In genomic region chr7:84651303-84651986, GRCm38 (mm10) we compare ENCODE assay signal across 16 mouse cellular contexts. TPM values are rescaled to one million over a fixed set of nuclear protein-coding genes. Genes with fewer than 3 reads are reported as not detected.
DNase-seq lines count a peak whose midpoint lies in the region; ATAC-seq and TF ChIP-seq lines count a peak whose summit lies in the region.
"Had no signal": no experiment of that assay in that cellular context is flagged by ENCODE, and none has a peak within 500 bp of the region (broad histone marks: within the 10 kb centered on the region; RNA-seq: fewer than 3 reads in every experiment).

No protein-coding gene starts in this region.

- no peak overlapping the region for H3K4me2 ChIP-seq in lung, postnatal 0 days (replicated peaks; ENCODE audit: low read depth, low read length)
- peak overlapping the region; percentile 81 for H3K4me2 ChIP-seq in liver, embryonic 14.5 days (ENCODE audit: low read depth)
- H3K4me2 ChIP-seq: heart, embryonic 15.5 days; hindbrain, embryonic 14.5 days; neural tube, embryonic 15.5 days had no signal

- no peak for DNase-seq in lung, postnatal 0 days (ENCODE audit: low spot score)
- no peak for DNase-seq in lung, postnatal 25 days (ENCODE audit: low spot score)
- DNase-seq in c-Kit-positive CD71-positive TER-119-negative erythroid progenitor cells, embryonic 14.5 days (ENCODE audit: low read depth) = peak; percentile 77
- DNase-seq in liver, embryonic 14.5 days (ENCODE audit: low read depth in 3 of 3, low spot score in 3 of 3) = peak; percentile 89 to 94 (median 90)
- peak; percentile 15 for DNase-seq in yolk sac, embryonic 10.5 days (ENCODE audit: low spot score)
- no peak for DNase-seq in T-cell, adult 2 months (ENCODE audit: low spot score)
- DNase-seq in kidney, postnatal 36 days = no peak
- DNase-seq: adrenal gland, adult 2 months; cerebellum, adult 8-10 months; kidney, postnatal 10 days; lung, adult 2 months; right cerebral cortex, postnatal 4 days; thymus, postnatal 36 days had no signal

- no peaks in the 10 kb centered on the region for H3K36me3 ChIP-seq in lung, postnatal 0 days (ENCODE audit: insufficient read depth, low read length)
- no peaks in the 10 kb centered on the region for H3K36me3 ChIP-seq in liver, embryonic 14.5 days (replicated peaks; ENCODE audit: control insufficient read depth, insufficient read depth, low read depth)
- H3K36me3 ChIP-seq: heart, embryonic 15.5 days; neural tube, embryonic 15.5 days had no signal

- H3K4me1 ChIP-seq in lung, postnatal 0 days (ENCODE audit: insufficient read depth, low read depth, low read length) = no peaks in the 10 kb centered on the region
- peaks cover 48 to 58% of the 10 kb centered on the region in 2 experiments for H3K4me1 ChIP-seq in liver, embryonic 14.5 days (replicated peaks; ENCODE audit: control insufficient read depth in 2 of 2, insufficient read depth in 2 of 2, low read length in 1 of 2)
- H3K4me1 ChIP-seq: neural tube, embryonic 15.5 days had no signal

- H3K27ac ChIP-seq in lung, postnatal 0 days (ENCODE audit: low read length) = no peak overlapping the region
- peak overlapping the region; percentile 98 for H3K27ac ChIP-seq in liver, embryonic 14.5 days
- H3K27ac ChIP-seq: heart, embryonic 15.5 days; hindbrain, embryonic 14.5 days; neural tube, embryonic 15.5 days had no signal

- WGBS in lung, postnatal 0 days = 93% methylated on average over 4 of the region's 4 CpGs
- WGBS in liver, embryonic 14.5 days (ENCODE audit: insufficient replicate concordance) = 14% methylated on average over 4 of the region's 4 CpGs

- H3K4me3 ChIP-seq in lung, postnatal 0 days (ENCODE audit: low read depth, low read length) = no peak overlapping the region
- peak overlapping the region in 1 of 2 experiments; percentile 33; a peak in 2 of 4 replicates for H3K4me3 ChIP-seq in liver, embryonic 14.5 days (ENCODE audit: insufficient read depth in 1 of 2, low read depth in 2 of 2, low read length in 2 of 2)
- H3K4me3 ChIP-seq: heart, embryonic 15.5 days; neural tube, embryonic 15.5 days had no signal

- ATAC-seq in lung, postnatal 0 days = 0 out of 2 replicates have a peak, but pooled peaks have one; percentile 26
- ATAC-seq in liver, embryonic 14.5 days (ENCODE audit: insufficient read depth) = peak; percentile 100

- H3K9ac ChIP-seq in lung, postnatal 0 days (replicated peaks; ENCODE audit: low read depth) = no peak overlapping the region
- peak overlapping the region; percentile 79 for H3K9ac ChIP-seq in liver, embryonic 14.5 days (replicated peaks)
- H3K9ac ChIP-seq: heart, embryonic 15.5 days; hindbrain, embryonic 14.5 days; neural tube, embryonic 15.5 days had no signal

- H3K27me3 ChIP-seq in lung, postnatal 0 days (replicated peaks; ENCODE audit: insufficient read depth, low read length) = no peaks in the 10 kb centered on the region
- no peaks in the 10 kb centered on the region for H3K27me3 ChIP-seq in liver, embryonic 14.5 days (ENCODE audit: control insufficient read depth, insufficient read depth, low read length)
- H3K27me3 ChIP-seq: heart, embryonic 15.5 days; neural tube, embryonic 15.5 days had no signal

- TF ChIP-seq CTCF in lung, postnatal 0 days (IDR thresholded peaks at IDR 0.05) = no peak
- peak; percentile 28 for TF ChIP-seq CTCF in liver, embryonic 14.5 days (IDR thresholded peaks at IDR 0.05; ENCODE audit: low read depth)

- no peak for TF ChIP-seq EP300 in lung, postnatal 0 days (IDR thresholded peaks at IDR 0.05)
- TF ChIP-seq EP300 in liver, embryonic 14.5 days (IDR thresholded peaks at IDR 0.05; ENCODE audit: low read depth) = peak; percentile 97

- no peaks in the 10 kb centered on the region for H3K9me3 ChIP-seq in lung, postnatal 0 days (ENCODE audit: low read length)
- H3K9me3 ChIP-seq in liver, embryonic 14.5 days (ENCODE audit: control insufficient read depth, low read length) = no peaks in the 10 kb centered on the region
- H3K9me3 ChIP-seq: heart, embryonic 15.5 days; neural tube, embryonic 15.5 days had no signal

RNA-seq across cellular contexts. Expression of gene Zfand6, which starts 38.3 kb away (rescaled TPM):
- 133 and 156 TPM in 2 replicates for polyA plus RNA-seq in lung, postnatal 0 days (2015; fragmentation: Nextera tagmentation; extraction: Ambion mirVana)
- 46.6 and 75.5 TPM in 2 replicates for polyA plus RNA-seq in liver, embryonic 14.5 days (2012; rRNA removed)
- 125 and 137 TPM in 2 replicates for polyA plus RNA-seq in liver, embryonic 14.5 days (2014; fragmentation: Nextera tagmentation; extraction: Ambion mirVana)

RNA-seq across cellular contexts. Expression of gene Fah, which starts 44.9 kb away (rescaled TPM):
- 11.7 and 13.7 TPM in 2 replicates for polyA plus RNA-seq in lung, postnatal 0 days (2015; fragmentation: Nextera tagmentation; extraction: Ambion mirVana)
- 23.5 and 28.8 TPM in 2 replicates for polyA plus RNA-seq in liver, embryonic 14.5 days (2012; rRNA removed)
- 34.6 and 36.5 TPM in 2 replicates for polyA plus RNA-seq in liver, embryonic 14.5 days (2014; fragmentation: Nextera tagmentation; extraction: Ambion mirVana)

Comparison
In these comparisons a context has a peak if more than half of its experiments do, and no peak if none do; other contexts are left out.
1. DNase-seq: peak in c-Kit-positive CD71-positive TER-119-negative erythroid progenitor cells, embryonic 14.5 days (single experiment), liver, embryonic 14.5 days (3 of 3) and yolk sac, embryonic 10.5 days (single experiment); none in lung, postnatal 0 days (single experiment), lung, postnatal 25 days (single experiment), T-cell, adult 2 months (single experiment) and kidney, postnatal 36 days (0 of 2).